Mouse (Mus musculus) thymus, postnatal 36 days (tissue): ENCODE measurements around the gene Atrn.
"Not testable (repeated sequence)": the region's sequence is repeated elsewhere in the genome, so short reads cannot be mapped to it uniquely, and the experiment has no call there.

Experiments
- DNase-seq, 2 experiments: peaks; one replicate each; pipeline ENCODE4 v3.0.0; 2022; ENCODE audit warnings: mixed read lengths in 2 of 2

Atrn gene

GRCm38 (mm10) chr2:130961851-130962250, 55.6 kb downstream of the Atrn start:
- no peak for DNase-seq

GRCm38 (mm10) chr2:130965042-130965441, 58.7 kb downstream of the Atrn start:
- DNase-seq: no peak

- no peak for DNase-seq
These were observed 64.7 kb downstream of the Atrn start for GRCm38 (mm10) chr2:130971030-130971429.

- no peak for DNase-seq
These were observed 66.1 kb downstream of the Atrn start for GRCm38 (mm10) chr2:130972386-130972785.

DNA sequence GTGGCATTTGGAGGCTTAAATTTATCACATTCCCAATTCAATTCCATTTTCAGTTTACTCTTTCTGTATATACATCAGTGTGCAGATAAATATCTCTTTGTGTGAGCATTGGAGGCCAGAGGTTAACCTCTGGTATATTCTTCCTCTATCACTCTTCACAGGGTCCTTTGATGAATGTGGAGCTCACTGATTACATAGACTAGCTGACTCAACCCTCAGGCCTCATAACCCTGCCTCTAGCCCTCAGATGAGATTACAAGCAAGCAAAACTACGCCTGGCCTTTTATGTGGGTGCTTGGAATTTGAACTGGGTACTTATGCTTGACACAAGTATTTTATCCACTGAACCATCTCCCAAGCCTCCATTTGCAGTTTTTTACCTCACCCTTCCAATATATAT, 68.6 kb downstream of the Atrn start:
- DNase-seq: no peak

- DNase-seq: no peak
These were observed 71.3 kb downstream of the Atrn start for GRCm38 (mm10) chr2:130977589-130977988.

GRCm38 (mm10) chr2:130978058-130978847, 72.0 kb downstream of the Atrn start:
- no peak for DNase-seq

DNA sequence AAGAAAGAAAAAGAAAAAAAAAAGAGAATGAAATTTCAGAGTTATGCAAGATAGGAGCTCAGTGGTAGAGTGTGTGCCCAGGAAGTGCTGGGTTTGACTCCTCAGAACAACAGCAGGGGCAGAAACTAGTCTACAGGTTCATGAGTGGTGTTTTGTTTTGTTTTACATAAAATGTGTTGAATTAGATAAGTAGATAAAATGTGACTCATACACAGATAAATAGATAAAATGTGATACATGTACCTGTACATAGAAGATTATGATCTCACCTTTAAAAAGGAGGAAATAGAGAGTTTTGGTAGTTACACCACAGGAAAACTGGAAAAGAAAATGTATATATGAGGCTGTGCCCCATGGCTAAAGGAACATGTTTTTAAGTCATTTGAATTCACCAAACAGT, 72.8 kb downstream of the Atrn start:
- no peak for DNase-seq

- no peak for DNase-seq
These were observed 86.5 kb downstream of the Atrn start for GRCm38 (mm10) chr2:130992818-130993217.

DNA sequence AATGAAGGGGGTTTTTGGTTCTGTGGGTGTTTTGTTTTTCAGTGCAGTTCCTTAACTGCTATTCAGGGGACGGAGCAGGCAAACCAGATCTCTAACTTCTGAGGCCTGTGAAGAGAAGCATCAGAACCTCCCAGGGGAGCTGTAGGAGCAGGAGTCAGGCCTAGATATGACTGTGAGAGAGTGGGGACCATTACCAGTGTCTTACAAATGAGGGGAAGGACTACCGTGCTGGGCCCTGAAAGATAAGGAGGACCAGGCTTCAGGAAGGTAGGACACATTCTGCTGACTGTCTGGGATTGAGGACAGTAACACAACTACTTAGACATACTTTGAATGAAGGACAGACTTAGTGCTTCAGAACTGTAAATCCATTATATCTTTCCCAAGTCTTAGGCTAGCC, 102.8 kb downstream of the Atrn start:
- no peak for DNase-seq

GRCm38 (mm10) chr2:131010566-131010965, 104.3 kb downstream of the Atrn start:
- no peak for DNase-seq

GRCm38 (mm10) chr2:131025230-131025629, 118.9 kb downstream of the Atrn start:
- DNase-seq: no peak

GRCm38 (mm10) chr2:131026941-131027340, 120.6 kb downstream of the Atrn start:
- no peak for DNase-seq

DNA sequence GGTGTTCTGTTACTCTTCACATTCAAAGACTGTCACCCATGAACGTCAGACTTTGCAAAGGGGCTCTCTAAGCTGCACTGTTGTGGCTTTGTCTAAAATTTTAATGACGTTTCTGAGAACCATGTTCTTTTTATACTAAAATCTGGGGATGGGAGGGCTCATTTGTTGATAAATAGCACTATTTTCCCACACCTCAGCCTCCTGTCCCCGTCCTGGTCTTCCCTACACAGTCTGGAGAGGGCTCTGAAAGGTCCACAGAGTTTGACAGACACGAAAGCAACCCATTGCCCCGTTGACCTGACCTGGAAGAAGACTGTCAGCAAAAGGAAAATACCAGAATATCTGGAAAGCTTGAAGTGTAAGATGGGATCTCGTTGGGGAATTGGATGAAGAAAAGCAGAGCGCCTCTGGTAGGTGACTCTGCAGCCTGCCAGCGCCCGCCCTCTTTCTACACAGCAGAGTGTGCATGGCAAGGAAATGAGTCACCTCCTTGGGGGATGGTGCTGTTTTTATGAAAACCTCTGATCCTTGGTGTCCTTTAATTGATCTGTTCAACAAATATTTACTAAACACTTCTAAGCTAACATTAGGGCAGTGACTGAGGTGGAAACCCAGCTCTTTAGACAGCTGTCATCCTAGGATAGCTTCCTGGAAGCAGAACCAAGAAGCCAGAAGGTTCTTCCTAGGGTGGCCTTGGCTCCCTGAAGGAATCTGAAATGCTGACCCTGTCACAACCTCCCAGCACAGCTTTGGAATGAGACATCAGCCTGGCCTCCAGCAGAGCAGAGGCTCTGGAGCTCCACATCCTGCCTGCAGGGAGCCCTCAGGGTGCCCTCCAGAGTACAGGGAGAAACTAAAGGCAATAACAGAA, 123.0 kb downstream of the Atrn start:
- no peak for DNase-seq

DNA sequence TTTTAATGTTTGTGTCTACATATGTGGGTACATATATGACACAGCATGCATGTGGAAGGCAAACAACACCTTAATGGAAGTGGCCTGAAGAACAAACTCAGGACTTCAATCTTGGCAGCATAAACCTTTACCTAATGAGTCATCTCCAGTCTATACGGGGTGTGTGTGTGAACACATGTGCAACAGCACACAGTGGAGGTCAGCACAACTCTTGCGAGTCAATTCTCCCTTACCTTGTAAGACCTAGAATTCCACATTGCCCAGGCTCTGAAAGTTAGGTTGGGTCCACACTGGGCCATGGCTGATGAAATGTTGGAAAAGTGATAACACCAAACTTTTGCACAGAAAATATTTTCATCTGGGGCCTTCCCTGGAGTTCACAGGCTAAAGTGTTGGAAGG, 124.3 kb downstream of the Atrn start:
- DNase-seq: no peak

DNA sequence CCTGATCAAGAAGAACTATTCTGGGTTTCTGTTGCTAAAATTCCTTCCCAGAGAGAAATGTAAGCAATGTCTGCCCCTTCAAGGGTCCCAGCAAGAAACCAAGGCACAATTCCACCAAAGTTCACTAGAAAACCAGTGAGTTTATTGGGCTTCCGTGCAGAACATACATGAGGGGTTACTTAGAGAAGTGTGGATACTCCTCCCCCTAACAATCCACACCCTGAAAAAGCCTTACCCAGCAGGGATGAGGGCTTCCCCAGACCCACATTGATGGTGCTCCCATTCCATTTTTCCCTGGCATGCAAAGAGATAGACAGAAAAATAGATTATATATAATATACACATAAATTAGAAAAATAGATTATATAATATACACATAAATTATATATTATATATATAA, 124.7 kb downstream of the Atrn start:
- DNase-seq: no peak

GRCm38 (mm10) chr2:131031406-131031805, 125.1 kb downstream of the Atrn start:
- DNase-seq: not testable (repeated sequence)

- DNase-seq: no peak
These were observed 130.0 kb downstream of the Atrn start for GRCm38 (mm10) chr2:131036343-131036742.

DNA sequence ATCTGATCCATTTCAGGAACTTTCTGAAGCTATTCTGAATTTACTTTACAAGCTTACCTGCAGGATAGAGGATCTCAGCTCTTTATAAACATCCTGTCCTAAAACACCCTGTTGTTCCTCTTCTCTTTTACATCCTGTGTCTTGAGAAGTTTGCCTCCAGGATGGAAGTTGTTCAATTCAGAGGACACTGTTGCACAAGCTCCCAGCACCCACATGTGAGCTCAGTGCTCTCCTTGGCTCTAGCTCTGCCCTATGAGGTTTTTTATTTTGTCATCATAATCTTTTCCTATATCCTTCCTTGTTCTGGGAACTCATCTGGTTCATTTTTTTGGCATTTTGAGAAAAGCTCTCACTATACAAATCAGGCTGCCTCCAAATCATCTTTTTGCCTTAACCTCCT, 130.5 kb downstream of the Atrn start:
- DNase-seq: no peak

DNA sequence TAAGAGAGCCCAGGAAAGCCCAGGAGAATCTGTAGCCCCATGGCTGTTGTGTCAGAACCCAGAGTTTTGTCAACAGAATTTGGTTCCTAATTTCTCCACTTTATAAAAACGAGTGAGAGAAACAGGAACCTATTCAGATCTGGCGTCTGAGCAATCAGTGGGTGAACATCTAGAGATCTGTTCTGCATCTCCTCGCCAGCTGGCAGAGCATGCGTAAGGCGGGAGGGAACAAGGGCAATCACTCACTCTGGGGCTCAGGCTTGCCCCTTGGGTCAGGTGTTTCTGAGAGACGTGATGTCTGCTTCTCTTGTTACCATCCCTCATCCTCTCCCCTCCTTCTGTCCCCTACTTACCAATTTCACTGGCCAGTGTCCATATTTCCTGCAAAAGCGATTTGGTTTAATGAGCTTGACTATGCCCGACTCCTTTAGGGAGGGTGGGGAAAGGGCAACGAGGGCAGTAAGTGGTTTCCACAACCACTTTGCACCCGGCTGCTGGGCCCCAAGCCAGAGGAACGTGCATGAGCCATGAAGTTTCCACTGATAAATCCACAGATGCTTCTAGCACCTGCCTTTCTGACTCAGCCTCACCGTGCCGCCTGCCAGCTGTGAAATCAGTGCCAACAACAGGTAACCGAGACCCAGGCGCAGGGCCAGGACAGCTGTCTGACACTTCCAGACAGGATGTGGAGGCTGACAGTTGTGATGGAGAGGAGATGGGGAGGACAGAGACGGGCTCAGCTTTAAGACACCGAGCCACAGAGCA, 131.1 kb downstream of the Atrn start:
- peak in 1 of 2 experiments; percentile 35 for DNase-seq

DNA sequence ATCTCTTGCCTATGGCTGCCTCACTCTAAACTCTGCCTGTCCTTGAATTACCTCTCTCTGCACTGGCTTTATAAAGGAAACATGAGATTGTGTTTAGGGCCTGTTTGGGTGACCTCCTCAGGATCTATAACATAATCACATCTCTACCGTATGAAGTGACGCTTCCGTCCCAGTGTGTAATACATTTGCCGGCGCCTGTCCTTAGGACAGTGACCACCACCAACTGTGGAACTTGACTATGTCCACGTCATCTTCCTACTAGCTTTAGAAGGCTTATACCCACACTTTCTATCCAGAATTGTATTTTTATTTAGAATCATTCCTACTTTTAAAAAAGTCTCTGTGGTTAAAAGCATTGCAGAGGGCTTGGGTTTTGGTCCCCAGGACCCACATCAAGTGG, 131.9 kb downstream of the Atrn start:
- DNase-seq: no peak

- no peak for DNase-seq
These were observed 132.4 kb downstream of the Atrn start for GRCm38 (mm10) chr2:131038675-131039074.
